Mouse (Mus musculus) cerebellum, adult 18-20 months (tissue): ENCODE results near the gene Vcl.

Source experiments
- DNase-seq, 2 experiments: peaks; one replicate each; pipeline ENCODE4 v3.0.0; 2021

Gene Vcl

DNA sequence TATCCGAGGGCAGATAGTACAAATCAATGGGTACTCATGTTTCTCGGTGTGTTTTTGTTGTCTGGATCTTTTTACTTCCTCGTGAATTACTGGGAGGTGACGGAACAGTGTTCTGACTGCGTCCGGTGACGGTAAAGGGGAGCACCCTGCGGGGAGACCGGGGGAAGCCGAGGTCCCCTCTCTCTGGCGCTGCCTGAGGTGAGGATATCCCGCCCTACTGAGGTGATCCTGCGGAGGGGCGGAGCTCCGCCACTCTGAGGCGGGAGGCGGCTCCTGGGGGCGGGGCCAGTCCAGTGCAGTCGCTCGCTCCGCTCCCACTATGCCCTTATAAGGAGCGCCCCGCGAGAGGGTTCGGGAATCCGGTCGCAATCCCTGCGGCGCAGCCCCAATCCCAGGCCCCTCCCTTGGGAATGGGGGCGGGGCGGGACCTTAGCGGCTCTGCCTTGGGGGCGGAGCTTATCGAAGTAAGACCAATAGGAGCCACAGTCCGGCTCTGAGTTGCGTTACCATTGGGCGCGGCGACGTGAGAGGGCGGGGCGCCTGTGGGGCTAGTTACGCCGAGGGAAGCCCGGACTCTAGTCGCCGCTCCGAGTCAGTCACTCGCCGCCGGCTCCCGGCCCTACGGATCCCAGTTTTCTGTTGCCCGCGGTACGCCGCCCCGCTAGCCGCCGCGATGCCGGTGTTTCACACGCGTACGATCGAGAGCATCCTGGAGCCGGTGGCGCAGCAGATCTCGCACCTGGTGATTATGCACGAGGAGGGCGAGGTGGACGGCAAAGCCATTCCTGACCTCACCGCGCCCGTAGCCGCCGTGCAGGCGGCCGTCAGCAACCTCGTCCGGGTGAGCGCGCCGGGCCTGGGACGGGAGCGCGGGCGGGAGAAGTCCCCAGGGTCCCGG, at the start of gene Vcl:
TSS of gene Vcl (plus strand) at position 551 of the 898 bp plus-strand sequence.
- DNase-seq: peak; percentile 99 to 100

DNA sequence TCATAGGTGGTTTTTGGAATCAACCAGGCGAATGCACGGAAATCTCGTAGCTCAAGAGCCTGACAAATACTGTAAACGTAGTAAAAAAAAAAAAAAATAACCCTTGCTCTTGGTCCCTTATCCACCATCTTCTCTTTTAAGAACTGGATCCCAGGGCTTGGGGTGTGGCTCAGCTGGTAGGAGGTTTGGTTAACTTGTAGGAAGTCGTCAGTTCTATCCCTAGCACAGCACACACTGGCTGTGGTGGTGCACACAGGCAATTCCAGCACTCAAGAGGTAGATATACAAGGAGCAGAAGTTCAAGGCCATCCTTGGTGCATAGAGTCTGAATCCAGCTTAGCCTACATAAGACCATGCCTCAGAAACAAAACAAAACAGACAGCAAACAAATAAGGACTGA, 44.5 kb upstream of the Vcl start:
- DNase-seq: no peak

DNA sequence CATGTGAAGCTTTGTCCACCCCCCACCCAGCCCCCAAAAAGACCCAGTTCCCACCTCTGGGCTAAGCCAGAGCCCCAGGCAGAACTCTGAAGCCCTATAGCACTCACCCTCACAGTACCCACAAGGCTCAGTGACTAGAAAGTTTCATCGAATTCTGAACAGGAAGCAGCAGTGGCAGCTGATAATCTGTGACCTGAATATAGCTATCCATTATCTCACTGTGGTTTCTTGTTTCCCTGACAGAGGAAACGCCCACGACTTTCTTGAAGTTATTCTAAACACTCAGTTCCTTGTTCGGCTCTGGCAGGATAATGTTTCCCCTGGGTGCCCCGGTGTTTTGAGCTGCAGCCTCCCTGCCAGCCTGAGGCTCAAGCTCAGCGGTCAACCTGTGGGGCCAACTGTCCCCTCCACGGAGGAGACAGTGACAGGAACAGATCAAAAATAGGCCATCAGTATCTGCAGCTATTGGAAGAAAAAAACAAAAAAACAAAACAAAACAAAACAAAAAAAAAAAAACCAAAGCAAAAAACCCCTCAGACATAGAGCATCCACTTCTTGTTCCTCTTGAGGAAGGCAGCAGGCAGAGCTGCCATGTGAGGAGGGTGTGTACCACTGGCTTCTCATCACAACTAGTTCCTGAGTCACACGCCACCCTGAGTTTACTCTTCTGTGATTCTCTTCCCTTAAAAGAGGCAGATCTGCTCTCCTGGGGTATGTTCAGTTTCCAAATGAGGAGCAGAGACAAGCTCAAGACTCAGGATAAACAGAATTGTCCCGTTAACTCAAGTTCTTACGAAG, 43.9 kb upstream of the Vcl start:
- DNase-seq: no peak

DNA sequence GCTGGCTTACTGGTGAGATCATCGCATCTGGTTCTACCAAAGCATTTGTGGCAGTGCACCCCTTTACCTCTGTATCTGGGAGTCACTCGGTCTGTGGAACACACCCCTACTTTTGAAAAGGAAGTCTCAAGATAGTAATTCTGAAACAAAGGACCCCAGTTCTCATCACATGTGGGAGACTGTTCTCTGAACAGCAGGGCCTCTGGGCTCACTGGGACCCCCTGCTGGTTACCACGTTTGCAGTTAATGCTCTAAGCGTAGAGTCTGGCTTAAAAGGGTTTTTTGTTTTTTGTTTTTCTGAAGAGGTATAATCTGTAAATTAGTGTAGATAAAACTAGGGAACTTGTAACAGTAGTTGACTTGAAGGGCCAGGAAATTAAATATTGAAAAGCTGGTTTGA, 42.9 kb upstream of the Vcl start:
- DNase-seq: peak; percentile 16 to 32

DNA sequence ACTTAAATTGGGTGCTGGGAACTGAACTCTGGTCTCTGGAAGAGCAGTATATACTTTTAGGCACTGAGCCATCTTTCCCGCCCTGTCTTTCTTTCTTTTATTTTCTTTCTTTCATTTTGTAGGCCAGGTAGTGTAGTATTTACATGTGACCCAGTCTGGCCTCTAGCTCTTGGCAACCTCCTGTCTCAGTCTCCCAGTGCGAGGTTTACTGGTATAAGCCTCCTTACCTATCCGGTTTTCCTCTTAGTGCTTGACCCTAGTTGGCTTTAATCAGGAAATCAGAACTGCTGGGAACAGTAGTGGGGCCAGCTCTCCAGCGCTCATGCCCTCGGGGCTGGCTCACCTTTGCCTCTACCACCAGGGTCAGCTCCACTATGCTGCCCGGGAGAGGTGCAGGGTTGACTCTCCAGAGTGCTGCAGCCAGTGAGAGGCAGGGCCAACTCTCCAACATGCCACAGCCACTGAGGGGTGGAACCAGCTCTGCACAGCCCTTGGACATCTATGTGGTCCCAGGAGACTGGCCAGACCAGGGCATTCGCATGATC, 41.6 kb upstream of the Vcl start:
- DNase-seq: no peak

DNA sequence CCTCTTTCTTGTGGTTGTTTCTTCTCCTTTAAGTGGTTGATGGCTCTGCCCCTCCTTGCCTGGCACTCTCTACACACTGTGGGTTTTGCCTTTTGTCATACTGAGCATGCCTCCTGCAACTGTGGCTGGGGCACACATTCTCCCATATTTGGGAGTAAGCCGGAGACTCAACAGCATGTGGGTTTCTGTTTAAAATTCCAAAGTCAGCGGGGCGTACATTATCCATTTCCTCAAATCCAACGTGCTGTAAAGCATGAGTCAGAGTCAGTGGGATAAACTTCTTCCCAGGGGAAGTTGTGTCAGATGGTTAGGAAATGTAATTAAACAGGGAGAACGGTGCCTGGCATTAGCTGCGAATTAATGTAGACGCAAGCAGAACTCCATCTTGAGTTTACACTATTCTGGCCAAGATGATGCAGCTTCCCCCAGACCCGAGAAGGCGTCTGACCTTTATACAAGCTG, 37.2 kb upstream of the Vcl start:
- DNase-seq: no peak

DNA sequence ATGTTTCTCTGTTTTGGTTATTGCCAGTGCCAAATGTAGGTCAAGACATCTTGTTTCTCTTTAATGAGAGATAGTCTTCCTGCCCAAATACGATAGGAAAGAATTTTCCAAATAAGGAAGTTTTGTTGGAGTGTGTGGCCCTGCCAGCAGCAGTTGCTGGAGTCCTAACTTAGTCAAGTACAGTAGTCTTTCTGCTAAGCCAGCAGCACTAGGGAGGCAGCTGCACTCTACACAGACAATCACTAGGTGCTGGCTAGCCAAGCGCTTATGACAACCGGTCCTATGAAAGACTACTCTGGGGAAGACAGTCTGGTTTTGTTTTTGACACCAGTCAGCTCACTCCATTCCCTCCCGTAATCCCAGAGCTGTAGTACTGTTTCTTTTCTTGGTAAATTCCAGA, 35.4 kb upstream of the Vcl start:
- no peak for DNase-seq

DNA sequence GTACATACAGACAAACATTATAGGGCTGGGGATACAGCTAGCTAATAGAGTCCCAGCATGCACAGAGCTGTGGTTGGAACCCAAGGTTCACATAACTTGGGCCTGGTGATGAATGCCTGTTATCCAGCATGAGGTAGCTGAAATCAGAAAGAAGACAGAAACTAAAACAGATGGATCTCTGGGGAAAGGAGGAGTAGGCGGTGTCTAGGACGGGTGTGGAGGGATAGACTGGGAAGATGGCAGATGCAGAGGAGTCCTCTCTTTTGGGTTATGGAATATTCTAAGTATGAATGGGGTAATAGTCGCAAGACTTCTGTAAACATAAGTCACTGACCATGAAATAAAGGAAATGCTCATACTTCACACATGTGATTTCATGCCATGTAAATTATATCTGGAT, 27.9 kb upstream of the Vcl start:
- no peak for DNase-seq

DNA sequence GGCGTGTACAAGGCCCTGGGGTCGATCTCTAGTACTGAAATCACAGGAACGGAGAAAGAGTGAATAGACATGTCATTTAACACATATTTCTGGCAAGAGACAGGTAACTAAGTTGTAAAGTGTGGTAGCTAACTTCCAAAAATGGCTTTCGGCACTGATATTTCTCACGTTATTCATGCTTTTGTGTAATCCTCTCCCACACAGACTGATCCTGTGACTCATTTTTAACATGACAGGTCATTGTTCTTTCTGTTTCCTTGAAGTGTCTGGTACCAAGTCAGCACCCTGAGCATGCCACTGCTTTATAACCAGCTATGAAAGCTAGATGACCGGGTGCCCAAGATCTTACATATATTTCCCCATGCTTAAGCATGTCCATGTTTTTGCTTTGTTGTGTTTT, 26.1 kb upstream of the Vcl start:
- DNase-seq: no peak

DNA sequence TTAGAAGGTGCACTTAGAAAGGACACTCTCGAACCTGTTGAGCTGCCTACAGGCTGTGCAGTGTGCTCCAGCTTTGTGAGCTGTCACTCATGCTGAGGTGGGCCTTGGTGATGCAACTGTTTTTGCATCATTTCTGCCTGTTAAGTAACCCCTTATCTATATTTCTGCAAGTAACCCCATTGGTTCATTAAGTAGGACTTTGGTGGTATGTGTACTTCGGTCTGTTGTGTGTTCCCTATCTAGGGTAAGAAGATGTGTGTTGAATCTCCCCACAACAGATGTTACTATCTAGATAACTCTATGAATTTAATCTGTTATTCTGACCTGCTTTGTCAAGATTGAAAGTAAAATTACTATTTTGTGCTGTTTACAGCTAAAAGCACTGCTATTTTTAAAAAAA, 17.4 kb upstream of the Vcl start:
- DNase-seq: no peak

DNA sequence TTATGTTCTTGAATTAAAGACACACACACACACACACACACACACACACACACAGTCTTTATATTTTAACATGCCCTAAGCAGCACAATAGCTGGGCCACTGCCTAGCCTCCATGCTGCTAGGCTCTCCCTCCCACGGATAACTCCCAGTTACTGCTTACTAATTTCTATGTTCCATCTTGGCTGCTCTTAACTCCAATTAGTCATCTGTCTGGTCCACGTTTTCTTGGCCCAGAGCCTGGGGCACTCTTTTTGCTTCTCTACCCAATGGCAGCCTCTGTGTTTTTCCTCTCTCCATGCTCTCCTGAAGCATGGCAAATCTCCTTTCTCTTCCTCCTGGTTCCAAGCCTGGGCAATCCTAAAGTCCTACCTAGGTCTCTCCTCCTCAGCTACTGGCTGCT, 14.8 kb upstream of the Vcl start:
- DNase-seq: peak; percentile 40 to 43

DNA sequence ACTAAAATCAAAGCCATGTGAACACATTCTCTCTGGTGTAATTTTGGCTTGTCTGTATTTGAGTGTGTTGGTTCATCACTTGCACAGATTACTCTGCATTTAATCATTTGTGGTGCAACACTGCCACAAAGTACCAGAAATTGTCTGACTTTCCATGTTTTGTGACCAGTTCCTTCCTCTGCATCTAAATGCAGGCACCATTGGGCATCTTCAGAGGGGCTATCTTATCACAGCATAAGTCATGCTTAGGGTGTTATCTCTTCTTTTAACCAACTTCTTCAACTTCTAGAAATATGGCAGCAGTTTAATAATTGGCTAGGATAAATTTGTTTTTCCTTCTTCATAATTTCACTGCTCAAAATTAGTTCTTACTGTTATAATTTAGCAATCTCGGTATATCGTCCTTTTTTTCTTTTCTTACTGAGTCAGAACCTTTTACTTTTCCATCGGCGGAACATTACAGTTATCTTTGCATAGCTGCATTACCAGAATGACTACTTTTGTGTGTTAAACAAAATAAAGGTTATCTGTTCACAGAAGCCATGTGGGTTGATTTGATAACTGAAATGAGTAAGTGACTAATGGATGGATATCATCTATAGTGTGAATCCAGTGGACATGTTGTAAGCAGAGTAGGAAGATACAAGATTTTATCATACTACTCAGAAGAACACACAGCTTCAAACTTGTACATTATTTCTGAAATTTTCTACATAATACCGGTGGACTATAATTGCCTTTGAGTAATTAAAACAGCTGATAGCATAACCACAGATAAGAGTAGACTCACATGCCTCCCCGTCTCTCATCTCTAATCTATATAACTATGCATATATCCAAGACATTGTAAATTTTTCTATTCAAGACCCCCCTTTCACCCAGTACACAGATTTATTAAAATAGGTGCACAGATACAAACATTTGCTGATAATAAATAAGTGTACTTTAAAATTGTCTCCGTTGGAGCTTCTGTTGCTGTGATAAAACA, 12.3 kb upstream of the Vcl start:
- no peak for DNase-seq

DNA sequence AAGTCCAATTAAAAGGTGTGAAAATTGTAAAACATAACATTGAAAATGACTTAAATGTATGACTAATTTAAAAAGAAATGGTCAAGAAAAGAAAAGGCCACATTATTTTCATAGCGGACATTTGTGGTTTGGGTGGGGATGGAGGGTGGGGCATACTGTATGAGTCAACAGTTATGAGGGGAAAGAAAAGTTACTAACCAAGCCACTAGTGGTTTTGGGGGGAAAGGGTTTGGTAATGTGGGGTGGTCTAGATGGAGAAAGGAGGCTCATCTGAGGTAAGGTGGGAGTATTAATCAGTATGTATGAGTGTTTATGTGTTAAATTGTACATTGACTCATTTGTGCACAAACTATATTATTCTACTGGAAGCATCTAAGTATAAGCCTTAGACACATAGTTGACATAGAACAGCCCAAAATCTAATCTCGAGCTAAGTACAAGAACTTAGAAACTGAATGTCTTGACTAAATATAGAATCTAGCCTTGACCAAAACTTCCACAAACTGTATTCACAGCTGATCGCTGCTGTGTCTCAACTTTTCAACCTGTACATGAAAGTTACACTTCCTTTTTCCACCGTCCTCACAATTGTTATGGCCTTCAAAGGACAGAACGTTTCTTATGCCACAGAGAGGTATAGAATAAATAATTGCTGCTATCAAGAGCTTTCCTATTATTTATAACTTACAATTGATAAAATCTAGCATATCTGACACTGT, 5.0 kb upstream of the Vcl start:
- no peak for DNase-seq

DNA sequence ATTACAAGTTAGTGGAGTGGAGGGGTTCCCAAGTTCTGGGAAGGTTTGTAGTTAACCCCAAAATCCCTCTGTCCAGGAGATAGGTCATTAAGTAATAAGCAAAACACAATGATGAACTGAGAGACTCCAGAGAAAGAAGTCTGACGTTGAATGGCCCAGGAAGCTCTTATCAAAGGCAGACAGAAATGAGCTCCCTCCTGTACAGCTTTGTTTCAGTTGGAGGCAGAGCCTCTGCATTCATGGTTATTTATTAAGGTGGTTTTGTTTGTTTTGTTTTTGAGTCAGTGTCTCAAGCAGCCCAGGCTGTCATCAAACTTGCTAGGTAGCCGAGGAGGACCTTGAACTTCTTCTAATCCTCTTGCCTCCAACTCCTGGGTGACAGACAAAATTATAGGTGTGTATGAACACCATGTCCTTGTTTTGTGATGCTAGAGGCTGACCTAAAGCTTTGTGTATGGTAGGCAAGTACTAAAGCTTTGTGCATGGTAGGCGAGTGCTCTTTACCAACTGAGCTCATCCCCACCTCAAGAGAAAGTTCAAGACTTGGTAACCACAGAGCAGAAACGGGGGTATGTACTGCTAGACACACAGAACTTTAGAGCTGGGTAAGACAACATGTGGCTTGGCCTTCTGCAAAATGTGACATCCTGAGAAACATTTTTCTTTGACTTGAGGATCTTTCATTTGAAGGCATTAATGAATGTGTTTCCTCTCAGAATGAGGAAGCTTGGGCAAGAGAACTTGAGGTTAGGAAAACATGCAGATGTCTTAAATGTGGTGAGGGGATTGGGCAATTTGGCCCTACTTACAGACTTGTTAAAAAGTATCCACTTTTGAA, 1.5 kb upstream of the Vcl start:
- no peak for DNase-seq

DNA sequence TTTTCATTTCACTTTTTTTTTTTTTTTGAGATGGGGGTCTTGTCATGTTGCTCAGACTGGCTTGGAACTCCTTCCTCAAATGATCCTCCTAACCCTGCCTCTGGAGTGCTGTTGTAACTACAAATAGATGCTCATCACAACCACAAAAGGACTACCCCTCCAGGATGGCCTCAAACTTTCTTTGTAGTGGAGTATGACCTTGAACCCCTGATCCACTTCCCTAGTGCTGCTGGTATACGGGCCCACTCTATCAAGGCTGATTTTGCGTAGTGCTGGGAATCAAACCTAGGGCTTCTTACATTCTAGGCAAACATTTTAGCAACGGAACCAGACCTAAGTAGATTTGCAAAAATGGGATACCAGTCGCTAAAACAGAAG, 901 bp upstream of the Vcl start:
- DNase-seq: peak in 1 of 2 experiments; percentile 16

DNA sequence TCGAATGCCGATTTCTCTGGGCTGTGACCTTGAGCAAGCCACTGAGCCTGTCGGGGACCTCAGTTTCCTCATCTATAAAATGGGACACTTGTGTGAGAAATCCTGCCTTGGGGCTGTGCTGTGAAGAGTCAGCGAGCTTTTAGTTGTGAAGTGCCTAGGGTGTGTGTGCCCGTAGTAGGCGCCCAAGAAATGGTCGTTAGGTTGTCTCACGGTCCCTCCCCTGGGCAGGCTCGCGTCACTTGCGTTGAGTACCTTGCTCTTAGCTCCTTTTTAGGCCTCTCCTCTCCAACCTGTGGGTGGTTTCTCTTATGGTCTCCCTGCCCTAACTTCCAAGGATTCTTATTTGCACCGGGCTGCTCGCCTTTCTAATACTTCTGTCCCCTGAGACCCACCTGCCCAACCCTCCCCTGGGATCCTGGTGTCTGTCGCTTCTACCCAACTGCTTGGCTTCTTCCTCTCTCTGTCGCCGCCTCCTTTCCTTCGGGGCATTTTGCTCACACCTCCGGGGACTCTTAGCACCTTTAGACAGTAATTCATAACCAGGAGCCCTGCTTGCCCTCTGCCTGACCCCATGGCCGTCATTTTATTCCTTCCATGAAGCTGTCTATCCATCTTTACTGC, 726 bp downstream of the Vcl start:
- peak in 1 of 2 experiments; percentile 23 for DNase-seq

DNA sequence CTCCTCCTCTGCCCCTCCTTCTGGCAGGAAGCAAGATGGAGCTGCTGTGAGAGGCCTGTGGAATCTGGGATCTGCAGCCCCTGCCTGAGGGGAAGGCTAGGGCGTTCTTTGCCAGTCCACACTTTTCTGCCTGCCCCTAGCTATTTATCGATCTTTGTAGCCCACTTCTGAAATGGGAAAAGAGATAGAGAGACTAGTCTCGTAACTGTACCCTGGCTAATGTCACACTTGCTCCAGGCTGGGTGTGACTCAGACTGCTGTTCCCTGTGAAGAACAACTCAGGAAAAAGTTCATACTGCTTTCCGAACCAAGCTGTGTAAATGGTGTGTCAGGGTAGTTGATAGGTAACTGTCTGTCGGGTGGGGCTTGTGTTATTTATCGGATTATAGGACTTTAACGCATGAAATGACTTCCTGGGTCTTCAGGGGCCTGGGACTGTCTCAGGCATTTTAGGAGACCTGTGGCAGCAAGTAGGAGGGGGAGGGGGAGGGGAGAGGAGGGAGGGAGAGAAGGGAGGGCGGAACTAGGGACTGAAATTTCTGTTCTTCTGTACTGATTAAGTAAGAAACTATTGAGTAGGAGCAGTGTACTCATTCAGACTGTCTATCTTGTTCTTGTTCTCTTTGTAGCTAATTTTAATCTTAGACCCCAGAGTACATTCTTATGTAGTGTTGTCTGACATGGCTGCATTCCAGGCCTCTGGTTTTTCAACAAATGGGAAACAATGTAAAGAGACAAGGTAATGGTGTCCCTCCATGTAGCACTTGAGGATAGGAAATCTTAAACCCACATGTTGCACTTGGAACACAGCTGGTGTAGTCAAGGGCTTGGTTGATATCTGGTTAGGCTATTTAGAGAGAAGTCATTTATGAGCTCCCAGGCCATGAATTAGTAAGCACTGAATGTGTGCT, 1.5 kb downstream of the Vcl start:
- DNase-seq: peak in 1 of 2 experiments; percentile 14

DNA sequence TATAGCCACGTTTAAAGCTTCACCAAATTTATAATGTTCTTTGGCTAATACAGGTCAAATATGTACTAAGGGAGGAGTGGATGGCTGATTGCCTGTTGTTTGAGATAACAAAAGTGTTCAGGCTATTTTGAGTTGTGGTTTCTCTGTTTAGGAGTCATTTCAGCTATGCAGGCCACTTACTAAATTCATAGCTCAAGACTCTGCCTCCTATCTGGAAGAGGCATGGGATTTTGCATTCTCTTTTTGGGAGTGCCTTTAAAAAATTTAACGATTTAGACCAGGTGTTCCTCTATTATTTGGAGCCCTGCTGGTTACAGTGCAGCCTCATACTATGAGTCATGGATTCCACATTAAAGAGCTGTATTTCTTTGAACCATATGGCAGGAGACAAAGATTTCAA, 9.2 kb downstream of the Vcl start:
- no peak for DNase-seq

DNA sequence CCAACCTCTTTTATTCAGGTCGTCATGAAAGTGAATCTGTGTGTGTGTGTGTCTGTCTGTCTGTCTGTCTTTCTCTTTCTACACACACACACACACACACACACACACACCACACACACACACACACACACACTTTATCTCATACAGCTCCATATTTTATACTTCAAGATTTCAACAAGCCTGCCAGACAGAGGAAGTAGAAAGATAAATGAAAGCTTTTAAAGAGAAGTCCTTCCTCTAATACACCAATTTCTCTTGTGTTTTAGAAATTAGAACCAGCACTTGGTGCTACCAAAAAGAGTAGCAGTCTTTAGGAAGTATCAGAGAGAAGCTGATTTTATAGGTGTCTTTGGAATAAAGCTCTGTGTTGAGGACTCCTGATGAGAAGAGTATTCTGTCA, 9.7 kb downstream of the Vcl start:
- no peak for DNase-seq
